Mouse (Mus musculus) E14TG2a.4 (cell line): ENCODE data around the gene Arhgef7.

Experiments
- CTCF ChIP-seq: conservative IDR thresholded peaks from 2 replicates; pipeline ENCODE4 v1.5.1; 2014; ENCODE audit warnings: low read length
- NANOG ChIP-seq: IDR thresholded peaks from 2 replicates; pipeline ENCODE4 v1.6.1; 2014; ENCODE audit warnings: borderline replicate concordance, low read length, mixed read lengths
- POU5F1 ChIP-seq: IDR thresholded peaks from 2 replicates; pipeline ENCODE4 v1.6.1; 2014; ENCODE audit warnings: low read length, borderline replicate concordance

DNA sequence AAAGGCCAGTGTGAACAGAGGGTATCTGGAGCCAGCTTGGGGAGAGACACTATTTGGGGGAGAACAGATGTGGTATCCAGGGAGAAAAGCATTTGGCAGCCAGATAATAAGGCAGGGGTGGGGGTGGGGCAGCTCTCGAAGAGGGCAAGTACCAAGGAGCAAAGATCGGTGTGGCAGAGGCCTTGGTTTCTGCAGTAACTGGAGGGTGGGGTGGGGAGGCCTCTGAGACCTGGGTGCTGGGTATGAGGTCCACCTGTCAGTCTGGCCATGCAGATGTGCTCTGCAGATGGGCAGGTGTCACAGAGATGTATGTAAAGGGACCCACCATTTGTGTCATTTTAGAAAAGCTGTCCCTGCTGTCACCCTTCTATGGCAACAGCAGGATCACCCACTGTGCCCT lies 18.7 kb upstream of the Arhgef7 start:
- no peak for TF ChIP-seq CTCF
- no peak for TF ChIP-seq NANOG
- no peak for TF ChIP-seq POU5F1
